Mouse (Mus musculus): ENCODE results near the gene Mtmr12. TPM values are rescaled to one million over a fixed set of nuclear protein-coding genes. Genes with fewer than 3 reads are reported as not detected.
A peak's percentile ranks its signal among the peaks of the same experiment; 100 is the strongest.

The Mtmr12 gene
- polyA plus RNA-seq, 1 experiment from 2014 or later: 19.0 TPM

DNA sequence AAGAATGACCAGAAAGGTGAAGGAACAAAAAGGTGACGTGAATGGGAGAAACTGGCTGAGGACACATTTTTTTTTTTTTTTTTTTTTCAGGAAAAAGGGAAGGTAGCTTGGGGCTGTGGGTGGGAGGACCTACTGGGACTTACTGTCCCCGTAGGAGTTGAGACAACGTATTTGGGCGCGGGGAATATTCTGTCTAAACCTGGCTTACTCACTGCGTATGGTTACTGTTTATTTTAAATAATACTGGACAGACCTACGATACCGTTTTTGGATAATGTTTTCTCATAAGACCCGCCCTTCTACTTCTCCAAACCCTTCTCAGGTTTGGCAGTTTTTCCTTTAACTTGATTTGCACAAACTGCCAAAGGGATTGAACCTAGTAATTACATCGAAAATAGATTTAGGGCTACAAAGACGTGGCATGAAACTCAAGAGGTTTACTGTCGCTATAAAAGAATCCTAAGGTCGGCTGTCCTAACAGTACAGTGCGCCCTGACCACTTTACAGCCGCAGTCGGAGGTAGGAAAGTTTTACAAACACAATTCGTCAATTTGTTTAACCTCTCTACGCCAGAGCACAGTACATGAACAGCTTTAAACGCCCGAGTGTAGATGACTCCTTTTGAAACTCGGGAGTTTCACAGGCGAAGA is 115.7 kb downstream of the Mtmr12 start:
- DNase-seq (ENCODE audit: low spot score): no peak

DNA sequence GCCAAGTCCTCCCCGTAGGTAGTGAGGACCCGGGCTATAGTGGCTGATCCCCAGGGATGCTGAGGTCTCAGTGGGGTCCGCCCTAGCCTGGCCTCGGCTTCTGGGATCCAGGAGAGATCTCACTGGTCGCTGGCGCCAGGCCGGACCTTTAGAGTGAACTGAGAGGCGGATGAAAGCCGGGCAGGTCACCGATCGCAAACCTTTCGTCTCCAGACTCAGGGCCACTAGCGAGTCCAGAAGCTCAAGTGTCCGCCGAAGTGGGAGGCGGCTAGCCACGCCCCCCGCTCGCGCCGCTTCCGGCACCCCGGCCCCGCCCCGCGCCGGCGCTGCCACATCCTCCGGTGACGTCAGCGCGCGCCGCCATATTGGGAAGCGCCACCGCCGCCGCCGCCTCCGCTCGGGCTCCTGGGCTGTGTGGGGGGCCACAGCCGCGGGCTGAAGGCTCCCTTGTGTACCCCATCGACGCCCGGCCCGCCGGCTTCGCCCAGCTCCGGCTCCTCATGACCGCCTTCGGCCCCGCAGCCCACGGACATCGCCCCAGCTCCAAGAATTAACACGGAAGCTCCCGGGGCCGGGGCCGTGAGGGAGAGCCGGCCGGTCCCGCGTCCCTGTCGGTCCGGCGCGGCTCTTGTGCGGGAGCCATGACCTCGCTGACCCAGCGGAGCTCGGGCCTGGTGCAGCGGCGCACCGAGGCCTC is 116.4 kb downstream of the Mtmr12 start, which contains the start of gene Golph3:
Golph3 (plus strand) TSS at position 360 of the 697 bp plus-strand sequence.
- peak; percentile 93 for DNase-seq (ENCODE audit: low spot score)

DNA sequence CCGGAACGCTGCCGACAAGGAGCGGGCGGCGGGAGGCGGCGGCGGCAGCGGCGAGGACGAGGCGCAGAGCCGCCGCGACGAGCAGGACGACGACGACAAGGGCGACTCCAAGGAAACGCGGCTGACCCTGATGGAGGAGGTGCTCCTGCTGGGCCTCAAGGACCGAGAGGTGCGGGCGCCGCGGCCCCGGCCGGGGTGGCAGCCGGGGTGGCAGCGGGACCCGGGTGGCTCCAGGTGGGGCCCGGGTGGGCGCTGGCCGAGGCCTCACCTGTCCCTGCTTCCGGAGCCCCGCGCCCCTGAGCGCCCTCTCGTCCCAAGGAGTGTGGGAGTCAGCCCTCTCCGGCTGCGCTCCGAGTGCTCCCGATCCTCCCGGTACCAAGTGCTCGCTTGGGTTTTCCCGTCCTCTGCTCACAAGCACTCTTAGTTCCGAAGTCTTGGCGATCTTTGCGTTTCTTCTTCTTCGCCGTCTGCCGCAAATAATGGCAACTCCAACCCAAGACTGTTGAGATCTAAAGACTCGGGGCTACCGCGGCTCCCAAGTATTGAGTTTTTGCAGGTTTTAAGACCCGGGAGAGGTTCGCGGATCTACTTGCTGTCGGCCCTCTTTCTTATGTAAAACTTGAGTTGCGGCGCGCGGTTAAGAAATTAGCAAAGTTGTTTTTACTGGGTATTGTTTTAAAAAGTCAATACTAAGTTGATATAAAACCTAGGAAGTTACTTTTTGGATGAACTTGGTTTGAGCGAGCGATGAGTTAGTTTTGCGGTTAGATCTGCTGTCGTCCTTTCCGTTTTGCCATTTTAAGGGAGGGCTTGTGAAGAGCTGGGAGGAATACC is 117.2 kb downstream of the Mtmr12 start, which contains the start of gene 1810049J17Rik:
1810049J17Rik (minus strand) TSS at position 112 of the 834 bp plus-strand sequence.
- peak; percentile 51 for DNase-seq (ENCODE audit: low spot score)

DNA sequence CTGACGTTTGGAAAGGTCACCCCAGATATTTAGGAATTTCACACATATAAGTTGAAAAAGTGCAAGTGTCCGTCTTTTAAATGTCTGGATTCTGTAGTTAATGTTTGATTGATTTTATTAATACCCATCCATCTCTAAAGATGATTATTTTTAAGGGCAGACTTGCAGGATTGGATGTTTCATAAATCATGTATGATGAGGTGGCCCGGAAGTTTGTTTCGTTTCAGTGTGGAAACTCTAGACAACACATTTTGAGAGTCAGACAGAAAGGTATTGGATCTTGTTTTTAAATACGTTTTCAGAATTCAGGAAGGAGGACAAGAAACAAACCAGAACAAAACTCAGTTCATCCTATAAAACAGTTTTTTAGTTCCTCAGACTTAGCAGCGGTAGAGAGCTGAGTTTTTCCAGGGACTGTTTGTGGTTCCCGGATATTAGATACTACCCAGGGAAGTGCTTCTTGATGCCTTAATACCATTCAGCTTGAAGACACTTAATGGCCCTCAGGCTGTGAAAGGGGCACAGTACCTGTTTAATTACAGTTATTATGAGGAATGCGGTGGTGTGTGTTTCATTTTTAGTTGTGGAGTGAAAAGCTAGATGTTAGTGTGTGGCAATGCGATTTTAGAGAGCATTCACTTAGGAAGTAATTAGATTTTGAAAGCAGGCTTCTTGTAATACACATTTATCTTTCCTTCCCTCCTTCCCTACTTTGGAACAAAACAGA is 118.0 kb downstream of the Mtmr12 start:
- DNase-seq (ENCODE audit: low spot score): peak; percentile 30

MicroRNA genes within 50 kb of the gene (microRNA counts, 519-probe panel; counts per million panel counts)
- 473 counts per million, percentile 71 among the panel's probes with 10 or more counts for microRNA mmu-miR-1898

Small RNAs within 50 kb of the gene (microRNA-seq; reads per million reads assigned to microRNA genes)
- not detected for gene Mir1898 (ENCODE audit: borderline number of aligned reads)

Other genes starting within 250 kb of the Mtmr12 start
- gene Sub1, start 208.0 kb upstream of the Mtmr12 start, polyA plus RNA-seq (2015; fragmentation: Nextera tagmentation; extraction: Ambion mirVana): 1,079 and 1,123 TPM in 2 replicates
- gene Zfr, start 87.2 kb upstream of the Mtmr12 start, polyA plus RNA-seq (2015; fragmentation: Nextera tagmentation; extraction: Ambion mirVana): 77.5 and 78.4 TPM in 2 replicates
- gene Golph3, start 116.4 kb downstream of the Mtmr12 start, polyA plus RNA-seq (2015; fragmentation: Nextera tagmentation; extraction: Ambion mirVana): 78.6 and 84.1 TPM in 2 replicates
- 1.6 and 2.0 TPM in 2 replicates for gene 1810049J17Rik, start 116.9 kb downstream of the Mtmr12 start, polyA plus RNA-seq (2015; fragmentation: Nextera tagmentation; extraction: Ambion mirVana)

All from thymus, postnatal 0 days (tissue).